Mouse (Mus musculus) forebrain, postnatal 0 days (tissue): ENCODE results near the gene Dner. TPM values are rescaled to one million over a fixed set of nuclear protein-coding genes. Genes with fewer than 3 reads are reported as not detected.
A peak's percentile ranks its signal among the peaks of the same experiment; 100 is the strongest.

ENCODE experiments used
- ATAC-seq: fragments of 200-750 bp; cut with Nextera tagmentation; 2 replicates; pipeline ENCODE4 v1.8.0; 2017; ENCODE audit warnings: mild to moderate bottlenecking, moderate library complexity
- DNase-seq: peaks from one replicate; pipeline ENCODE4 v3.0.0-alpha.2; 2015
- H3K27ac ChIP-seq: fragments of 300-500 bp; sonication (generic); 2 replicates; pipeline ENCODE4 v1.5.1; 2014; ENCODE audit warnings: low read depth, mild to moderate bottlenecking, antibody characterized with exemption, low read length, moderate library complexity, mixed read lengths
- H3K27me3 ChIP-seq: fragments of 300-500 bp; sonication (generic); 2 replicates; pipeline ENCODE4 v1.6.1; 2014; ENCODE audit warnings: mild to moderate bottlenecking, low read length, mixed read lengths; ENCODE audit not compliant: insufficient read depth
- H3K36me3 ChIP-seq: fragments of 300-500 bp; sonication (generic); 2 replicates; pipeline ENCODE4 v1.6.1; 2014; ENCODE audit warnings: mild to moderate bottlenecking, moderate library complexity; ENCODE audit not compliant: insufficient read depth
- H3K4me1 ChIP-seq: fragments of 300-500 bp; sonication (generic); 2 replicates; pipeline ENCODE4 v1.6.1; 2014; ENCODE audit warnings: antibody characterized with exemption; ENCODE audit not compliant: insufficient read depth
- H3K4me2 ChIP-seq: fragments of 300-500 bp; sonication (generic); 2 replicates; pipeline ENCODE4 v1.6.1; 2014; ENCODE audit warnings: low read depth, mild to moderate bottlenecking, moderate library complexity
- H3K4me3 ChIP-seq: fragments of 300-500 bp; sonication (generic); 2 replicates; pipeline ENCODE4 v1.5.1; 2014; ENCODE audit warnings: low read depth, low read length, mixed read lengths
- H3K9ac ChIP-seq: fragments of 300-500 bp; sonication (generic); 2 replicates; pipeline ENCODE4 v1.6.1; 2014; ENCODE audit warnings: mild to moderate bottlenecking
- H3K9me3 ChIP-seq: fragments of 300-500 bp; sonication (generic); 2 replicates; pipeline ENCODE4 v1.6.1; 2016; ENCODE audit warnings: low read length
- CTCF ChIP-seq: sonication (generic); IDR thresholded peaks from 2 replicates; pipeline ENCODE4 v1.5.1; 2016; ENCODE audit warnings: antibody characterized with exemption, control low read depth, low read depth
- WGBS: fragments of 180-500 bp; shearing (Covaris S2); extraction: QIAGEN DNeasy Blood & Tissue Kit; methylation state at CpG from one replicate; pipeline ENCODE4 v1.1.7; 2014; 5-methylcytosine and 5-hydroxymethylcytosine counted together
- polyA plus RNA-seq: library from polyadenylated mRNA; unstranded; fragments of >200 nt; fragmentation: Nextera tagmentation; extraction: Ambion mirVana; gene quantifications from 2 replicates; pipeline ENCODE4 v1.2.1, GENCODE M21; 2015
- total RNA-seq: library from RNA; depleted of rRNA; stranded (reverse); fragments of >200 nt; gene quantifications from 2 replicates; pipeline ENCODE4 v1.2.3, GENCODE M21; 2014

Dner gene
- total and polyA plus RNA-seq, 2 experiments from 2014 or later, result 265 to 295 TPM

DNA sequence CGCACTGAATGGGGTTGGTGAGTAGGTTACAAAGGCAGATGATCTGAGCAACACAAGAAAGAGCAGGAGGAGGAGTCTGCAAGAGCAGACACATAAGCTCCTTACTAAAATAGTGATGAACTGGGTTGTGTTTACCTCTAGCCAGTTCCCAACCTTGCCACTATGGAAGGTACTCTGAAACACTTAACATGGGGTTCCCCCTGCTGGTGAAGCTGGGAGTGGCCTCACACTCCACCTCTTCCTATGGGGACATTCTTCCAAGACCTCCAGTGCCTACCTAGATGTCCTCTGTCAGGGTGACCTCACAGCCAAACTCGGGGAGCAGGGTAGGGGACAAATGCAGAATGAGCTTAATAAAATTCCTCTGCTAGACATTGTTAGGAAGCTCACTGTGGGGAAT, 114.2 kb downstream of the Dner start:
- Histone ChIP-seq H3K4me1 (peaks cover 15% of the 10 kb centered on the region; the same call in 1 of the 2 replicates), H3K4me2 (no peak overlapping the region), H3K9ac (no peak overlapping the region), H3K27me3 (no peaks in the 10 kb centered on the region), H3K4me3 (no peak overlapping the region), H3K36me3 (0 out of 2 replicates have a peak, but pooled peaks cover 7% of the 10 kb centered on the region), H3K9me3 (no peaks in the 10 kb centered on the region), H3K27ac (no peak overlapping the region)
- DNase-seq (peak; percentile 51), ATAC-seq (peak; percentile 51; the same call in 1 of the 2 replicates)
- 59% methylated on average over 2 of the region's 2 CpGs for WGBS
- TF ChIP-seq CTCF, result peak; percentile 77

DNA sequence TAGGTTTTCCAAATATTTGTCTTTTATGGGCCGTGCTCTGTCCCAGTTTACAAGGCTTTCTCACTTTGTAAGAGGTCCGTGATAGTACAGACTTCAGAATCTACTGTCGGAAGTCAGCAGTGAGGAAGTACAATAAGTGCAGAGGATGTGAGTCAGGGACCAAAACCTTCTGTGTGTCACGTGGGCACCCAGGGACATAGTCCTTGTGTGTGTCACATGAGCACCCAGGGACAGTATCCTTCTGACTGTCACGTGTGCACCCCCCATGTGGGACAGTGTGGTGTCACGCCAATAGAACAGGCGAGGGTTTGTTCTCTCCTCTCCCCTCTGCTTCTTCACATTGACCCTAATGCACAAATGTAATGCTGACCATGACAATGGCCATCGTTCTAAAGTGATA, 134.2 kb downstream of the Dner start:
- DNase-seq, result no peak
- no peaks in the 10 kb centered on the region for H3K9me3 ChIP-seq
- no peak overlapping the region for H3K4me3 ChIP-seq
- no peak overlapping the region for H3K27ac ChIP-seq
- ATAC-seq, result no peak
- TF ChIP-seq CTCF, result no peak
- H3K4me1 ChIP-seq, result no peaks in the 10 kb centered on the region
- no peaks in the 10 kb centered on the region for H3K27me3 ChIP-seq
- no peaks in the 10 kb centered on the region for H3K36me3 ChIP-seq
- no peak overlapping the region for H3K4me2 ChIP-seq
- 78% methylated on average over 8 of the region's 8 CpGs for WGBS
- no peak overlapping the region for H3K9ac ChIP-seq

DNA sequence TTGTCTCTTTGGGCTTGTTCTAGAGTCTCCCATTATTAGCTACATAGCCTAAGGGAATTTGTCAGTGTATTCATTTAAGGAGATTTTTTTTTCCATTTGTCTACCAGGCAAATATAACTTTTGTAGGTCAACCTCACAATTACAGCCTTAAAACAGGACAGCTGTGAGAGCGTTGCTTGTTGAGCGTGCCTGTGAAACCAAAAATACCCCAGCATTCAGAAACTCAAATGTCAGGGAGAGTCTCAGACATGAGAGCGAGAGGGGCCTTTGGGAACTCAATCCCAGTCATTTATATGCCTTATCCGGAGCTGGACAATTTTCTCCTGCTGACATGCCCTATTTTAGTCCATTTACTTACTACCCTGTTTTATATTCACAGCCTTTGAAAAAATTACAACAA, 134.6 kb downstream of the Dner start:
- Histone ChIP-seq H3K4me1 (no peaks in the 10 kb centered on the region), H3K27ac (no peak overlapping the region), H3K9ac (no peak overlapping the region), H3K36me3 (no peaks in the 10 kb centered on the region), H3K4me2 (no peak overlapping the region), H3K9me3 (no peaks in the 10 kb centered on the region), H3K4me3 (no peak overlapping the region), H3K27me3 (no peaks in the 10 kb centered on the region)
- TF ChIP-seq CTCF, result no peak
- no peak for DNase-seq
- 57% methylated on average over 4 of the region's 4 CpGs for WGBS
- no peak for ATAC-seq

DNA sequence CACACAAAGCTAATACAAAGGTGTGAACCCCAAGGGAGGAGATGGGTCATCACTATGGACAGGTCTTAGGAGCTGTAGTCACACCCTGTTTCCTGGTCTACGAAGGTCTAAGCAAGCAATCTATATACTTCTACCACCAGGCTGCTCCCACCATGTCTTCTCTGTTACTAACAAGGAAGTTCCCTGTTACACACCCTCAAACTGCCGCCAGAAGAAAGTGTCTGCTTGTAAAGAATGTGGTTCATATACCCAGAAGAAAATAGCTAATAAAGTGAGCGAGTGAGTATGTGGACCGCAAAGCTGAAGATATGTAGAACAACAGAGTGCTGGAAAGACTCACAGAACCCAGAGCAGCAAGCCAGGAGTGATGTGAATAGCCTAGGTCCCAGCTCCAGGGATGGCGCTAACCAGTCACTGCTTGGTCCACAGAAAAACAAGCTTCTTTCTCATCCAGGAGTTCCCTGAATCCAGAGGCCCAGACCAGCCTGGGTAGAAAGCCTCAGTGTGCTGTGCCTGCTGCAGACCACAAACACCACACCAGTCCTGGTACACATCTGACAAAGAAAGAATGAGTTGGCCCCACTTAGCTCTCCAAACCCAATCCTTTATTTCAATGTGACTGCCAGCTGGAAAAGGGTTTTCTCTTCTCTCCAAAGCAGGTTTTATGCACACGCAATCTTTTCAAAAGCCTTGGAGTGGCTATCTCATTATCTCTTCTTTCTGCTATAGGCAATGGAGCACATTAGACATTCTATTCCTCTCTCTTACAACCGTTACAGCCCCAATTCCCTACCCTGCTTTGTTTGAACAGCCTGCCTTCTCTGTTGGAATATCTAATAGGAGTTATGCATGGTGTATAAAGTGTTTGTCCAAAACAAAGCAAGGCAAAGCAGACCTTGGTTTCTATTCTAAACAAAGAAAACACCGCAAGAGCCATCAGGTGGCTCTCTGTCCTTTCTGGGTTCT, 139.2 kb downstream of the Dner start:
- 54% methylated on average over 8 of the region's 8 CpGs for WGBS
- no peak for TF ChIP-seq CTCF
- Histone ChIP-seq H3K9me3 (no peaks in the 10 kb centered on the region), H3K27ac (no peak overlapping the region), H3K36me3 (no peaks in the 10 kb centered on the region), H3K4me2 (no peak overlapping the region), H3K4me3 (no peak overlapping the region), H3K27me3 (no peaks in the 10 kb centered on the region), H3K4me1 (no peaks in the 10 kb centered on the region), H3K9ac (no peak overlapping the region)
- DNase-seq (no peak), ATAC-seq (no peak; the same call in 1 of the 2 replicates)

DNA sequence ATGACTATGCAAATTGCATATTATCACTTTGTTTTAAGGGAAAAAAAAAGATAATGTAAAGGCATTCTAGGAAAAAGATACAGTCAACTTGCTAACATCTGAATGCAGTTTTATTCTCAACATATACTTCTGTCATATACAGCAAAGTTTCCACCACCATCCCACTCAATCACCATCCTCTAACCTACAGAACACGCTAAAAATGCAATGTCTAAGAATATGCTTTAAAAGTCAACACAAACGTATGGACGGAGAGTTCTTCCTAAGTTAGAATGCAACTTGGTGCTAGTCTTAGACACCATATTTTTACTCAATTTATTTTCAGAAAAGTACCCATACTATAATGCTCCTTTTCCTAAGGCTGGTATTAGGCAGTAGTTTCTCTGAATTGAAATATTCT, 144.0 kb downstream of the Dner start:
- H3K9me3 ChIP-seq, result no peaks in the 10 kb centered on the region
- H3K36me3 ChIP-seq, result no peaks in the 10 kb centered on the region
- TF ChIP-seq CTCF, result no peak
- WGBS, result 90% methylated on average over 3 of the region's 3 CpGs
- H3K4me3 ChIP-seq, result no peak overlapping the region
- ATAC-seq (no peak), DNase-seq (no peak)
- no peaks in the 10 kb centered on the region for H3K4me1 ChIP-seq
- H3K4me2 ChIP-seq, result no peak overlapping the region
- no peak overlapping the region for H3K9ac ChIP-seq
- no peak overlapping the region for H3K27ac ChIP-seq
- H3K27me3 ChIP-seq, result no peaks in the 10 kb centered on the region

DNA sequence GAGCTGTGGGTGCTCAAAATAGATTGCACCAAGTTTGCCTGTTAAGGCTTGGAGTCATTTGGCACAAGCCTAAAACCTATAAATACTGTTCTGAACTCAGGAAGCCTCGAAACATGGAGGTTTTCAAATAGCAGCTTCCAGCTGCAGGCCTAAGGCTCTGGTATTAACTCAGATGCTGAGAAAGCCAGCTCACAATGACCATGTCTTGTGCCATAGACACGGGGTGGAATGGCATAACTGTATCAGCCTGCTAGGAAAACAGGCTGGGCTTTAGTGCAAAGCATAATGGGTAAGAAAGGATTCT, 146.0 kb downstream of the Dner start:
- TF ChIP-seq CTCF, result no peak
- H3K27ac ChIP-seq, result no peak overlapping the region
- no peaks in the 10 kb centered on the region for H3K4me1 ChIP-seq
- no peak overlapping the region for H3K9ac ChIP-seq
- ATAC-seq (no peak), DNase-seq (no peak)
- H3K9me3 ChIP-seq, result no peaks in the 10 kb centered on the region
- no peak overlapping the region for H3K4me2 ChIP-seq
- no peaks in the 10 kb centered on the region for H3K36me3 ChIP-seq
- WGBS, result 26% methylated on average over 2 of the region's 2 CpGs
- no peaks in the 10 kb centered on the region for H3K27me3 ChIP-seq
- H3K4me3 ChIP-seq, result no peak overlapping the region

DNA sequence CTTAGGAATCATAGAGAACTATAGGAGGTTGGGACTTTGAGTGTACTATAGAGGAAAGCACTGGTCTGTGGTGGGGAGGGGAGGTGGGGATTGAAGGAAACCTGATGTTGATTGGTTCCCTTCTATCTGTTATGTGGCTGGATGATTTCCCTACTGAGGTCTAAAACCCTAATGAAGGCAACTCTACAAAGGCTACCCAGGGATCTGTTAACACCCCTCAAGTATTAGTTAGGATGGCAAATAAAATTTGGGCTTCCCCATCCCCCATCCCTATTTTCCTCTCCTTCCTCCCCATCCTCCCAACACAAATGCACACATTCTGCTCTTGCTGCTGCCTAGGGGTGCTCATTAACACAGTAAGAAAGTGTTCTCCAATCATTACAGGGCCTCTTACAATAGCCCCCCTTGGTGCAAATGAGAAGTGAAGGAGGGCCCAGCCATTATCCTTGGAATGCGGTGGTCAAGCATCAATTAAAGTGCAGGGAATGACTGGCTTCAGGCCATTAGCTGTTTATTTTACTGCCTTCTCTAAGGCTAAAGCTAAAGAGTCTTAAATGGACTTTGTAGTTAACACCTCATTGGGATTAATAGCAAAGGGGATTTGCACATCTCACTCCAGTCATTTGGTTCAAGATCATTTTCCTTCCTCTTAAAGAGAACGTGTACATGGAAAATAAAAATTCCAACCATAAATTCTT, 146.5 kb downstream of the Dner start:
- no peak for TF ChIP-seq CTCF
- H3K36me3 ChIP-seq, result no peaks in the 10 kb centered on the region
- no peak for DNase-seq
- H3K27ac ChIP-seq, result no peak overlapping the region
- 5% methylated on average over 2 of the region's 2 CpGs for WGBS
- no peaks in the 10 kb centered on the region for H3K9me3 ChIP-seq
- no peak for ATAC-seq
- no peak overlapping the region for H3K4me2 ChIP-seq
- no peaks in the 10 kb centered on the region for H3K4me1 ChIP-seq
- no peak overlapping the region for H3K4me3 ChIP-seq
- no peak overlapping the region for H3K9ac ChIP-seq
- no peaks in the 10 kb centered on the region for H3K27me3 ChIP-seq
